Mouse (Mus musculus) heart, postnatal 0 days (tissue): ENCODE measurements around the gene Gnai3. TPM values are rescaled to one million over a fixed set of nuclear protein-coding genes. Genes with fewer than 3 reads are reported as not detected.

Experiments
- ATAC-seq: fragments of 200-750 bp; cut with Nextera tagmentation; 2 replicates; pipeline ENCODE4 v1.8.0; 2017; ENCODE audit warnings: low read depth, moderate number of reproducible peaks, moderate library complexity; ENCODE audit not compliant: insufficient read depth
- DNase-seq: peaks from one replicate; pipeline ENCODE4 v3.0.0-alpha.2; 2016; ENCODE audit warnings: low spot score
- H3K27ac ChIP-seq: fragments of 300-500 bp; sonication (generic); 2 replicates; pipeline ENCODE4 v1.5.1; 2014; ENCODE audit warnings: low read depth, mild to moderate bottlenecking
- H3K27me3 ChIP-seq: fragments of 300-500 bp; sonication (generic); 2 replicates; pipeline ENCODE4 v1.6.1; 2014; ENCODE audit warnings: low read length, mixed read lengths; ENCODE audit not compliant: control insufficient read depth, insufficient read depth
- H3K36me3 ChIP-seq: fragments of 300-500 bp; sonication (generic); replicated peaks from 2 replicates; pipeline ENCODE4 v1.6.1; 2014; ENCODE audit warnings: low read length, mixed read lengths; ENCODE audit not compliant: control insufficient read depth, insufficient read depth
- H3K4me1 ChIP-seq: fragments of 300-500 bp; sonication (generic); 2 replicates; pipeline ENCODE4 v1.6.1; 2014; ENCODE audit warnings: antibody characterized with exemption; ENCODE audit not compliant: control insufficient read depth, insufficient read depth
- H3K4me2 ChIP-seq: fragments of 300-500 bp; sonication (generic); 2 replicates; pipeline ENCODE4 v1.6.1; 2014; ENCODE audit warnings: low read depth, mild to moderate bottlenecking, low read length, moderate library complexity
- H3K4me3 ChIP-seq: fragments of 300-500 bp; sonication (generic); 2 replicates; pipeline ENCODE4 v1.5.1; 2014; ENCODE audit warnings: low read depth, low read length
- H3K9ac ChIP-seq: fragments of 300-500 bp; sonication (generic); replicated peaks from 2 replicates; pipeline ENCODE4 v1.6.1; 2014; ENCODE audit warnings: low read depth, low read length, mixed read lengths
- H3K9me3 ChIP-seq: fragments of 300-500 bp; sonication (generic); replicated peaks from 2 replicates; pipeline ENCODE4 v1.6.1; 2016; ENCODE audit warnings: low read length; ENCODE audit not compliant: control insufficient read depth
- CTCF ChIP-seq: IDR thresholded peaks from 2 replicates; pipeline ENCODE4 v1.5.1; 2016; ENCODE audit warnings: antibody characterized with exemption, control low read depth, low read depth
- EP300 ChIP-seq: IDR thresholded peaks from 2 replicates; pipeline ENCODE4 v1.6.1; 2016; ENCODE audit warnings: antibody characterized with exemption, low read depth
- WGBS: fragments of 180-500 bp; shearing (Covaris S2); extraction: QIAGEN DNeasy Blood & Tissue Kit; methylation state at CpG from one replicate; pipeline ENCODE4 v1.1.7; 2014; 5-methylcytosine and 5-hydroxymethylcytosine counted together
- polyA plus RNA-seq: library from polyadenylated mRNA; unstranded; fragments of >200 nt; fragmentation: Nextera tagmentation; extraction: Ambion mirVana; gene quantifications from 2 replicates; pipeline ENCODE4 v1.2.1, GENCODE M21; 2015
- total RNA-seq: library from RNA; depleted of rRNA; stranded (reverse); fragments of >200 nt; gene quantifications from 2 replicates; pipeline ENCODE4 v1.2.3, GENCODE M21; 2014; ENCODE audit warnings: low replicate concordance

The Gnai3 gene
- total and polyA plus RNA-seq, 2 experiments from 2014 or later: 30.2 to 35.8 TPM

DNA sequence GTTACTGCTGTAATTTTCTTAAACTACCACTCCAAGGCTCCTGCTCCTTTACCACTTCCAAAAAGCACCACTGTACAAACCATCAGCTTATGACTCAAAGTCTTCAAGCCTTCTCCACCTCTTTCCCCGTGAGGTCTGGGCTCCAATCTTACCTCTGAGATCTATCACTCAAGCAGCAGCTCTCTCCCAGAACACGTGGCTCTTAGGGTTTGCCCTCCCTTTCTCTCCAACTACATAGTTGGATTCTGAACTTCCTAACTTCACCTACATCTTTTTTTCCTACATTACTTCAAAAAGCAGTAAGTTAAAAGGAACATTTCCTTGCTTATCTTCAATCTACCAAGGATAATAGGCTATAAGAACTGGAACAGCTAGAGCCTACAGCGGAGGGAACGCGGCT is 17.4 kb downstream of the Gnai3 start:
- TF ChIP-seq EP300: no peak
- no peak for TF ChIP-seq CTCF
- no peak overlapping the region for H3K27ac ChIP-seq
- 72% methylated on average over 5 of the region's 5 CpGs for WGBS
- no peak overlapping the region for H3K4me2 ChIP-seq
- no peak overlapping the region for H3K4me3 ChIP-seq
- DNase-seq: no peak
- H3K36me3 ChIP-seq: 0 out of 2 replicates have a peak, but pooled peaks cover under 1% of the 10 kb centered on the region
- no peak overlapping the region for H3K9ac ChIP-seq
- H3K9me3 ChIP-seq: no peaks in the 10 kb centered on the region
- no peak for ATAC-seq
- H3K4me1 ChIP-seq: peaks cover 18% of the 10 kb centered on the region
- no peaks in the 10 kb centered on the region for H3K27me3 ChIP-seq

DNA sequence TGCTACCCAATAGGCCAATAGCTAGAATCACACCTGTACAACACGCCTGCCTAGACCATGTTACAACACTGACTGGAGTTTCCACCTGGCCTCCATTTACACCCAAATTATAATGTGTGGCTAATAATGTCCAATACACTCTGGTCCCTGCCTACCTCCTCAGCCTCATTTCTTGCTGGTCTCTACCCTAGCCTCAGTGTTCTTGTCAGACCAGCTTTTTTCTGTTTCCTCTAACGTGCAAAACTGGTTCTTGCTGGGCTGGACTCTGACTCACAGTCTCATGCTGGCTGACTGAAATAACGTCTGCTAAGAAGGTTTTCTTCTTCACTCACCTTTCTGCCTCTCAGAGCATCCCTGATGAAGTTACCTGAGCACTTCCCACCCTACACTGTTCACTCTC is 19.6 kb downstream of the Gnai3 start:
- WGBS: 91% methylated on average over 3 of the region's 3 CpGs
- Histone ChIP-seq H3K27me3 (no peaks in the 10 kb centered on the region), H3K4me2 (no peak overlapping the region), H3K27ac (no peak overlapping the region), H3K9me3 (no peaks in the 10 kb centered on the region), H3K4me3 (no peak overlapping the region), H3K4me1 (peaks cover 12% of the 10 kb centered on the region), H3K9ac (no peak overlapping the region), H3K36me3 (peaks cover 16% of the 10 kb centered on the region; the same call in 1 of the 2 replicates)
- ATAC-seq: no peak
- TF ChIP-seq CTCF (no peak), EP300 (no peak)
- DNase-seq: no peak

DNA sequence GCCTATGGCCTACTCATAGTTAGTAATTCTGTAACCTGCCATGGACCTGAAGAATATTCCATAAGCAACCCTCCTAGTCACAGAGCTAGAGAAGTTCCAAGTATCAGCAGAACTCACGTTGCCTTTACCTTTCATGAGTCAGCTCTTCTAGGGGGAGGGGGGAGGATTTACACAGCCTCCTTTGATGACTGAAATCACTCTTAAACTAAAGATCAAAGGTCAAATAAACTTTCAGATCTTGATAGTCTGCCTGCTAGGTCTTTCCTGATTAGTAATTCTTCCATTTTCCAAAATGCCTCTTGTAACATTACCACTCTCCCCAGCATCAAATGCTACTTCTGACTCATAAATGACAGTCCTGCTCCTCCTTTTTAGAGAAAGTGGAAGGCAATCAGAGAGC is 21.8 kb downstream of the Gnai3 start:
- no peaks in the 10 kb centered on the region for H3K27me3 ChIP-seq
- 71% methylated on average over 1 of the region's 1 CpGs for WGBS
- H3K4me1 ChIP-seq: no peaks in the 10 kb centered on the region
- H3K36me3 ChIP-seq: peaks cover 29% of the 10 kb centered on the region
- no peak overlapping the region for H3K4me2 ChIP-seq
- H3K9ac ChIP-seq: no peak overlapping the region
- no peak overlapping the region for H3K27ac ChIP-seq
- H3K9me3 ChIP-seq: no peaks in the 10 kb centered on the region
- DNase-seq (no peak), ATAC-seq (no peak)
- TF ChIP-seq CTCF (no peak), EP300 (no peak)
- no peak overlapping the region for H3K4me3 ChIP-seq

DNA sequence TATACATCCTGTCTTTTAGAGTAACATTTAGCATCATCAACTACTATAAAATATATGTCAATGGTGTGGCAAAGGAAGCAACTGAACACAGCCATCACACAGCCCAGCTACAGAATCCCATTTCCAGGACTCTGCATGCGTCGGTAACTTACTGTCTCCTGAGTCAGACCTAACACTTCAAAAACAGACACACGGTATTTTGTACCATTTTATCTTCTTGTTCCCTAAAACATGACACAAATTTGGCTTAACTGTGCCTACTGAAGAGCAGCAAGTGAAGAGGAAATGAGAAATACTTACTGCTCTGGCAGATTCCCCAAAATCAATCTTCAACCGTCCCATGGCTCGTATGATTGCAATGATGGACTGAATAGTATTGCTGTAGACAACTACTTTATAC is 22.7 kb downstream of the Gnai3 start:
- Histone ChIP-seq H3K27me3 (no peaks in the 10 kb centered on the region), H3K9me3 (no peaks in the 10 kb centered on the region), H3K4me1 (no peaks in the 10 kb centered on the region), H3K36me3 (peaks cover 38% of the 10 kb centered on the region), H3K4me3 (no peak overlapping the region), H3K9ac (no peak overlapping the region), H3K4me2 (no peak overlapping the region), H3K27ac (no peak overlapping the region)
- TF ChIP-seq CTCF: no peak
- TF ChIP-seq EP300: no peak
- 79% methylated on average over 5 of the region's 5 CpGs for WGBS
- no peak for DNase-seq
- ATAC-seq: no peak

DNA sequence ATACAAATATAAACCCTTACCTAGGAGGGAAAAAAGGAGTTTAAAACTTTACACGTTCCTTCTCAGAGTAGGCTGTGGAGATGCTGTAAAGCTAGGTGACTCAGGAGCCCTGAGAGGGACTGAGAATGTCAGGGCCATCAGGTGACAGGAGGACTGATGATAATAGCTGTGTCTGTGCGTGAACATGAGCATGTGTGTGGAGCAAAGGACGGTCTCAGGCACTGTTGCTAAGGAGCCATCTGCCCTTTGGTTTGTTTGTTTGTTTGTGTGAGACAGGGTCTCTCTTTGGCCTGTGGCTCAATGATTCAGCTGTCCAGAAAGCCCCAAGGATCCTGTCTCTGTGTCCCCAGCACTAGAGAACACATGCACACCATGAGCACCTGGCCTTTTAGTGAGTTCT is 24.8 kb downstream of the Gnai3 start:
- Histone ChIP-seq H3K4me1 (no peaks in the 10 kb centered on the region), H3K9me3 (no peaks in the 10 kb centered on the region), H3K9ac (no peak overlapping the region), H3K36me3 (peaks cover 55% of the 10 kb centered on the region), H3K27me3 (no peaks in the 10 kb centered on the region), H3K27ac (no peak overlapping the region), H3K4me2 (no peak overlapping the region), H3K4me3 (no peak overlapping the region)
- 66% methylated on average over 3 of the region's 3 CpGs for WGBS
- ATAC-seq: no peak
- no peak for DNase-seq
- TF ChIP-seq EP300 (no peak), CTCF (no peak)

DNA sequence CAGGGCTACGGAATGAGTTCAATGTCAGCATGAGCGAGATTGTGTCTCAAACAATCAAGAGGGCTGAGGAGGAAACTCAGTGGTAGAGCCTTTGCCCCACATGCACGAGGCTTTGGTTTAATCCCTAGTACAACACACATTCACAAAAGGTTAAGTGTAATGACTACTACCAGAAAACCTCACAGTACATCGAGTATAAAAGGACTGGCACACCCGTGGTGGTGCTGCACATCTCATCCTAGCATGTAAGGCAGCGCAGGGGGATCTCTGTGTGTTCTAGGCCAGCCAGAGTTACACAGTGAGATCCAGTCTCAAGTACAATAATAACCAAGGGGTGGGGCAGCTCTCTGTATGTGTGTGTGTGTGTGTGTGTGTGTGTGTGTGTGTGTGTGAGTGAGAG is 28.5 kb downstream of the Gnai3 start:
- TF ChIP-seq EP300 (no peak), CTCF (no peak)
- Histone ChIP-seq H3K9me3 (no peaks in the 10 kb centered on the region), H3K27me3 (no peaks in the 10 kb centered on the region), H3K9ac (no peak overlapping the region), H3K36me3 (peaks cover 72% of the 10 kb centered on the region), H3K27ac (no peak overlapping the region), H3K4me3 (no peak overlapping the region), H3K4me1 (no peaks in the 10 kb centered on the region), H3K4me2 (no peak overlapping the region)
- WGBS: 87% methylated on average over 6 of the region's 6 CpGs
- ATAC-seq (no peak), DNase-seq (no peak)
